Mouse (Mus musculus): ENCODE measurements around the gene Il4i1. TPM values are rescaled to one million over a fixed set of nuclear protein-coding genes. Genes with fewer than 3 reads are reported as not detected.

Gene Il4i1
- polyA plus RNA-seq (2015; fragmentation: Illumina TruSeq; extraction: RNeasy Lipid Tissue Mini Kit (QIAGEN cat#74804); ENCODE audit: low read depth, low replicate concordance): 0.34 TPM

GRCm38 (mm10) chr7:44815721-44816469 is at the start of gene Il4i1, which contains the start of gene Nup62:
TSS of gene Il4i1 (plus strand) at chr7:44816387.
TSS of gene Nup62 (plus strand) at chr7:44816088.

GRCm38 (mm10) chr7:44816470-44817021 is 359 bp downstream of the Il4i1 start, which contains the start of gene Atf5:
TSS of gene Atf5 (minus strand) at chr7:44816658.

GRCm38 (mm10) chr7:44848561-44849415 is 32.6 kb downstream of the Il4i1 start, which contains the start of the genes Akt1s1 and Tbc1d17:
TSS of gene Akt1s1 (plus strand) at chr7:44848991.
TSS of gene Tbc1d17 (minus strand) at chr7:44849079.

GRCm38 (mm10) chr7:44857042-44857552 is 40.9 kb downstream of the Il4i1 start, which contains the start of gene Pnkp:
TSS of gene Pnkp (plus strand) at chr7:44857139.

GRCm38 (mm10) chr7:44869697-44870528 is 53.7 kb downstream of the Il4i1 start, which contains the start of gene Ptov1:
TSS of gene Ptov1 (minus strand) at chr7:44869788.

Other genes starting within 250 kb of the Il4i1 start
- gene Napsa, start 244.0 kb upstream of the Il4i1 start, polyA plus RNA-seq (2015; fragmentation: Illumina TruSeq; extraction: RNeasy Lipid Tissue Mini Kit (QIAGEN cat#74804); ENCODE audit: low read depth, low replicate concordance): not detected
- gene Kcnc3, start 225.7 kb upstream of the Il4i1 start, polyA plus RNA-seq (2015; fragmentation: Illumina TruSeq; extraction: RNeasy Lipid Tissue Mini Kit (QIAGEN cat#74804); ENCODE audit: low read depth, low replicate concordance): 68.0 TPM
- gene Myh14, start 145.5 kb upstream of the Il4i1 start, polyA plus RNA-seq (2015; fragmentation: Illumina TruSeq; extraction: RNeasy Lipid Tissue Mini Kit (QIAGEN cat#74804); ENCODE audit: low read depth, low replicate concordance): 18.8 TPM
- not detected for gene Izumo2, start 107.6 kb upstream of the Il4i1 start, polyA plus RNA-seq (2015; fragmentation: Illumina TruSeq; extraction: RNeasy Lipid Tissue Mini Kit (QIAGEN cat#74804); ENCODE audit: low read depth, low replicate concordance)
- 30.2 TPM for gene Vrk3, start 68.0 kb upstream of the Il4i1 start, polyA plus RNA-seq (2015; fragmentation: Illumina TruSeq; extraction: RNeasy Lipid Tissue Mini Kit (QIAGEN cat#74804); ENCODE audit: low read depth, low replicate concordance)
- gene Zfp473, start 65.3 kb upstream of the Il4i1 start, polyA plus RNA-seq (2015; fragmentation: Illumina TruSeq; extraction: RNeasy Lipid Tissue Mini Kit (QIAGEN cat#74804); ENCODE audit: low read depth, low replicate concordance): 0.91 TPM
- gene Nup62, start 299 bp upstream of the Il4i1 start, polyA plus RNA-seq (2015; fragmentation: Illumina TruSeq; extraction: RNeasy Lipid Tissue Mini Kit (QIAGEN cat#74804); ENCODE audit: low read depth, low replicate concordance): 24.4 TPM
- 22.3 TPM for gene Atf5, start 271 bp downstream of the Il4i1 start, polyA plus RNA-seq (2015; fragmentation: Illumina TruSeq; extraction: RNeasy Lipid Tissue Mini Kit (QIAGEN cat#74804); ENCODE audit: low read depth, low replicate concordance)
- gene Akt1s1, start 32.6 kb downstream of the Il4i1 start, polyA plus RNA-seq (2015; fragmentation: Illumina TruSeq; extraction: RNeasy Lipid Tissue Mini Kit (QIAGEN cat#74804); ENCODE audit: low read depth, low replicate concordance): 53.1 TPM
- gene Tbc1d17, start 32.7 kb downstream of the Il4i1 start, polyA plus RNA-seq (2015; fragmentation: Illumina TruSeq; extraction: RNeasy Lipid Tissue Mini Kit (QIAGEN cat#74804); ENCODE audit: low read depth, low replicate concordance): 63.8 TPM
- 27.9 TPM for gene Pnkp, start 40.8 kb downstream of the Il4i1 start, polyA plus RNA-seq (2015; fragmentation: Illumina TruSeq; extraction: RNeasy Lipid Tissue Mini Kit (QIAGEN cat#74804); ENCODE audit: low read depth, low replicate concordance)
- gene Ptov1, start 53.4 kb downstream of the Il4i1 start, polyA plus RNA-seq (2015; fragmentation: Illumina TruSeq; extraction: RNeasy Lipid Tissue Mini Kit (QIAGEN cat#74804); ENCODE audit: low read depth, low replicate concordance): 258 TPM
- 56.8 TPM for gene Med25, start 76.3 kb downstream of the Il4i1 start, polyA plus RNA-seq (2015; fragmentation: Illumina TruSeq; extraction: RNeasy Lipid Tissue Mini Kit (QIAGEN cat#74804); ENCODE audit: low read depth, low replicate concordance)
- gene Fuz, start 79.7 kb downstream of the Il4i1 start, polyA plus RNA-seq (2015; fragmentation: Illumina TruSeq; extraction: RNeasy Lipid Tissue Mini Kit (QIAGEN cat#74804); ENCODE audit: low read depth, low replicate concordance): 21.6 TPM
- 188 TPM for gene Ap2a1, start 113.1 kb downstream of the Il4i1 start, polyA plus RNA-seq (2015; fragmentation: Illumina TruSeq; extraction: RNeasy Lipid Tissue Mini Kit (QIAGEN cat#74804); ENCODE audit: low read depth, low replicate concordance)
- 1.3 TPM for gene Tsks, start 126.8 kb downstream of the Il4i1 start, polyA plus RNA-seq (2015; fragmentation: Illumina TruSeq; extraction: RNeasy Lipid Tissue Mini Kit (QIAGEN cat#74804); ENCODE audit: low read depth, low replicate concordance)
- 76.4 TPM for gene Cpt1c, start 158.5 kb downstream of the Il4i1 start, polyA plus RNA-seq (2015; fragmentation: Illumina TruSeq; extraction: RNeasy Lipid Tissue Mini Kit (QIAGEN cat#74804); ENCODE audit: low read depth, low replicate concordance)
- gene Prmt1, start 170.2 kb downstream of the Il4i1 start, polyA plus RNA-seq (2015; fragmentation: Illumina TruSeq; extraction: RNeasy Lipid Tissue Mini Kit (QIAGEN cat#74804); ENCODE audit: low read depth, low replicate concordance): 235 TPM
- gene Irf3, start 181.3 kb downstream of the Il4i1 start, polyA plus RNA-seq (2015; fragmentation: Illumina TruSeq; extraction: RNeasy Lipid Tissue Mini Kit (QIAGEN cat#74804); ENCODE audit: low read depth, low replicate concordance): 45.8 TPM
- gene Bcl2l12, start 182.3 kb downstream of the Il4i1 start, polyA plus RNA-seq (2015; fragmentation: Illumina TruSeq; extraction: RNeasy Lipid Tissue Mini Kit (QIAGEN cat#74804); ENCODE audit: low read depth, low replicate concordance): 3.6 TPM
- gene Scaf1, start 200.0 kb downstream of the Il4i1 start, polyA plus RNA-seq (2015; fragmentation: Illumina TruSeq; extraction: RNeasy Lipid Tissue Mini Kit (QIAGEN cat#74804); ENCODE audit: low read depth, low replicate concordance): 83.6 TPM
- 17.7 TPM for gene Rras, start 201.6 kb downstream of the Il4i1 start, polyA plus RNA-seq (2015; fragmentation: Illumina TruSeq; extraction: RNeasy Lipid Tissue Mini Kit (QIAGEN cat#74804); ENCODE audit: low read depth, low replicate concordance)
- 23.9 TPM for gene Prr12, start 236.5 kb downstream of the Il4i1 start, polyA plus RNA-seq (2015; fragmentation: Illumina TruSeq; extraction: RNeasy Lipid Tissue Mini Kit (QIAGEN cat#74804); ENCODE audit: low read depth, low replicate concordance)
- gene Nosip, start 246.0 kb downstream of the Il4i1 start, polyA plus RNA-seq (2015; fragmentation: Illumina TruSeq; extraction: RNeasy Lipid Tissue Mini Kit (QIAGEN cat#74804); ENCODE audit: low read depth, low replicate concordance): 64.6 TPM
- gene Prrg2, start 246.3 kb downstream of the Il4i1 start, polyA plus RNA-seq (2015; fragmentation: Illumina TruSeq; extraction: RNeasy Lipid Tissue Mini Kit (QIAGEN cat#74804); ENCODE audit: low read depth, low replicate concordance): 11.6 TPM